Mouse (Mus musculus): Measurements from ENCODE around the gene Tmem19. TPM values are rescaled to one million over a fixed set of nuclear protein-coding genes. Genes with fewer than 3 reads are reported as not detected.

The Tmem19 gene
- polyA plus RNA-seq, 1 experiment from 2014 or later = 31.6 TPM

- Histone ChIP-seq H3K27ac (replicated peaks) (no peak overlapping the region), H3K4me3 (replicated peaks) (no peak overlapping the region), H3K4me1 (no peaks in the 10 kb centered on the region), H3K36me3 (peaks cover 43% of the 10 kb centered on the region), H3K4me2 (no peak overlapping the region), H3K9me3 (replicated peaks) (no peaks in the 10 kb centered on the region), H3K9ac (replicated peaks) (no peak overlapping the region), H3K27me3 (replicated peaks) (no peaks in the 10 kb centered on the region)
- WGBS = 88% methylated on average over 5 of the region's 5 CpGs
- ATAC-seq (ENCODE audit: low FRiP score) = no peak
These were observed 64.7 kb downstream of the Tmem19 start for GRCm38 (mm10) chr10:115297582-115297981.

- H3K36me3 ChIP-seq = peaks cover 48% of the 10 kb centered on the region
- no peak overlapping the region for H3K4me3 ChIP-seq (replicated peaks)
- H3K4me2 ChIP-seq = no peak overlapping the region
- no peak overlapping the region for H3K9ac ChIP-seq (replicated peaks)
- H3K4me1 ChIP-seq = no peaks in the 10 kb centered on the region
- no peak for ATAC-seq (ENCODE audit: low FRiP score)
- no peaks in the 10 kb centered on the region for H3K27me3 ChIP-seq (replicated peaks)
- H3K9me3 ChIP-seq (replicated peaks) = no peaks in the 10 kb centered on the region
- 86% methylated on average over 9 of the region's 9 CpGs for WGBS
- no peak overlapping the region for H3K27ac ChIP-seq (replicated peaks)
These were observed 65.8 kb downstream of the Tmem19 start for GRCm38 (mm10) chr10:115296401-115296935.

GRCm38 (mm10) chr10:115295162-115295561 is 67.1 kb downstream of the Tmem19 start:
- Histone ChIP-seq H3K27me3 (replicated peaks) (no peaks in the 10 kb centered on the region), H3K27ac (replicated peaks) (no peak overlapping the region), H3K4me2 (no peak overlapping the region), H3K4me3 (replicated peaks) (no peak overlapping the region), H3K36me3 (peaks cover 51% of the 10 kb centered on the region), H3K4me1 (no peaks in the 10 kb centered on the region), H3K9ac (replicated peaks) (no peak overlapping the region), H3K9me3 (replicated peaks) (no peaks in the 10 kb centered on the region)
- no peak for ATAC-seq (ENCODE audit: low FRiP score)
- 94% methylated on average over 3 of the region's 3 CpGs for WGBS

GRCm38 (mm10) chr10:115294715-115295114 is 67.6 kb downstream of the Tmem19 start:
- 82% methylated on average over 7 of the region's 7 CpGs for WGBS
- no peaks in the 10 kb centered on the region for H3K9me3 ChIP-seq (replicated peaks)
- peaks cover 47% of the 10 kb centered on the region for H3K36me3 ChIP-seq
- H3K4me3 ChIP-seq (replicated peaks) = no peak overlapping the region
- no peaks in the 10 kb centered on the region for H3K4me1 ChIP-seq
- H3K27ac ChIP-seq (replicated peaks) = no peak overlapping the region
- ATAC-seq (ENCODE audit: low FRiP score) = no peak
- no peak overlapping the region for H3K4me2 ChIP-seq
- no peak overlapping the region for H3K9ac ChIP-seq (replicated peaks)
- H3K27me3 ChIP-seq (replicated peaks) = no peaks in the 10 kb centered on the region

- Histone ChIP-seq H3K4me3 (replicated peaks) (no peak overlapping the region), H3K27me3 (replicated peaks) (no peaks in the 10 kb centered on the region), H3K36me3 (peaks cover 44% of the 10 kb centered on the region), H3K4me2 (no peak overlapping the region), H3K9ac (replicated peaks) (no peak overlapping the region), H3K4me1 (no peaks in the 10 kb centered on the region), H3K27ac (replicated peaks) (no peak overlapping the region), H3K9me3 (replicated peaks) (no peaks in the 10 kb centered on the region)
- 89% methylated on average over 7 of the region's 7 CpGs for WGBS
- ATAC-seq (ENCODE audit: low FRiP score) = no peak
These were observed 68.4 kb downstream of the Tmem19 start for GRCm38 (mm10) chr10:115293946-115294345.

DNA sequence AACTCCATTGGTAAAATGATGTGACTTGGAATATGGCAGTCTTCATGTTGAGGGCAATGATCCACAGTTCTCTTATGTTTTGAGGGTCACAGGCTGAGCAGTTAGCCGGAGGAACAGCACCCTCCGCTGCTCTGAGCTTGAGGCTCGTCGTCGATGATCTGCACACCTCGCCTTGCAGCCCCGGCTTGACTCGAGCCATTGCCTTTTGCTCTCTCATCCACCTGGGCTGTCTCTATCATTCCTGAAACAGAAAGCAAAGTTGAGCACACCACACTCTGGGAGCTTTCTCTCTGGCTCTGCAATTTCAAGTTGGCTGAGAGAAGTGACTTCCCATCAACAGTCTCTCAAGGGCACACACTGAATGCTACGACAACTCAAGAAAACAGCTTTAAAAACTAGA is 71.6 kb downstream of the Tmem19 start:
- Histone ChIP-seq H3K36me3 (peaks cover 57% of the 10 kb centered on the region), H3K4me1 (no peaks in the 10 kb centered on the region), H3K9me3 (replicated peaks) (no peaks in the 10 kb centered on the region), H3K9ac (replicated peaks) (no peak overlapping the region), H3K27ac (replicated peaks) (no peak overlapping the region), H3K4me2 (no peak overlapping the region), H3K27me3 (replicated peaks) (no peaks in the 10 kb centered on the region), H3K4me3 (replicated peaks) (no peak overlapping the region)
- no peak for ATAC-seq (ENCODE audit: low FRiP score)
- WGBS = 97% methylated on average over 9 of the region's 9 CpGs

Other genes starting within 250 kb of the Tmem19 start
- gene Tph2, start 177.5 kb downstream of the Tmem19 start, polyA plus RNA-seq (2015; fragmentation: Nextera tagmentation; extraction: Ambion mirVana) = 0.46 and 2.3 TPM in 2 replicates
- 27.1 and 31.0 TPM in 2 replicates for gene Tbc1d15, start 111.0 kb downstream of the Tmem19 start, polyA plus RNA-seq (2015; fragmentation: Nextera tagmentation; extraction: Ambion mirVana)
- gene Rab21, start 46.9 kb downstream of the Tmem19 start, polyA plus RNA-seq (2015; fragmentation: Nextera tagmentation; extraction: Ambion mirVana) = 7.0 and 9.6 TPM in 2 replicates
- 25.4 and 25.8 TPM in 2 replicates for gene Thap2, start 21.9 kb upstream of the Tmem19 start, polyA plus RNA-seq (2015; fragmentation: Nextera tagmentation; extraction: Ambion mirVana)
- gene Zfc3h1, start 22.5 kb upstream of the Tmem19 start, polyA plus RNA-seq (2015; fragmentation: Nextera tagmentation; extraction: Ambion mirVana) = 14.8 and 15.1 TPM in 2 replicates
- 0.46 and 0.49 TPM in 2 replicates for gene A930009A15Rik, start 207.5 kb upstream of the Tmem19 start, polyA plus RNA-seq (2015; fragmentation: Nextera tagmentation; extraction: Ambion mirVana)
- 2.5 and 3.0 TPM in 2 replicates for gene Lgr5, start 225.3 kb upstream of the Tmem19 start, polyA plus RNA-seq (2015; fragmentation: Nextera tagmentation; extraction: Ambion mirVana)

Measured in neural tube, embryonic 15.5 days (tissue).